Mouse (Mus musculus) hindbrain, embryonic 11.5 days (tissue): ENCODE results near the gene Cela3b. TPM values are rescaled to one million over a fixed set of nuclear protein-coding genes. Genes with fewer than 3 reads are reported as not detected.

Source experiments
- ATAC-seq: fragments of 200-750 bp; cut with Nextera tagmentation; 2 replicates; pipeline ENCODE4 v1.8.0; 2017; ENCODE audit warnings: mild to moderate bottlenecking, moderate TSS enrichment, moderate library complexity; ENCODE audit not compliant: low FRiP score
- DNase-seq: peaks from one replicate; pipeline ENCODE4 v3.0.0-alpha.2; 2015; ENCODE audit warnings: low spot score
- H3K27ac ChIP-seq: fragments of 300-500 bp; sonication (generic); 2 replicates; pipeline ENCODE4 v1.5.1; 2014; ENCODE audit warnings: mild to moderate bottlenecking, low read depth, low read length
- H3K27me3 ChIP-seq: fragments of 300-500 bp; sonication (generic); 2 replicates; pipeline ENCODE4 v1.6.1; 2014; ENCODE audit warnings: mild to moderate bottlenecking, low read length, moderate library complexity, mixed read lengths; ENCODE audit not compliant: control insufficient read depth, insufficient read depth
- H3K36me3 ChIP-seq: fragments of 300-500 bp; sonication (generic); 2 replicates; pipeline ENCODE4 v1.6.1; 2014; ENCODE audit warnings: mild to moderate bottlenecking, low read length, moderate library complexity, mixed read lengths; ENCODE audit not compliant: control insufficient read depth, insufficient read depth
- H3K4me1 ChIP-seq: fragments of 300-500 bp; sonication (generic); replicated peaks from 2 replicates; pipeline ENCODE4 v1.6.1; 2014; ENCODE audit warnings: low read length, mixed read lengths; ENCODE audit not compliant: control insufficient read depth, insufficient read depth
- H3K4me2 ChIP-seq: fragments of 300-500 bp; sonication (generic); replicated peaks from 2 replicates; pipeline ENCODE4 v1.6.1; 2014; ENCODE audit warnings: mild to moderate bottlenecking, low read depth, low read length
- H3K4me3 ChIP-seq: fragments of 300-500 bp; sonication (generic); 2 replicates; pipeline ENCODE4 v1.5.1; 2014; ENCODE audit warnings: low read depth, low read length
- H3K9ac ChIP-seq: fragments of 300-500 bp; sonication (generic); 2 replicates; pipeline ENCODE4 v1.6.1; 2014; ENCODE audit warnings: low read depth, low read length
- H3K9me3 ChIP-seq: fragments of 300-500 bp; sonication (generic); 2 replicates; pipeline ENCODE4 v1.6.1; 2016; ENCODE audit warnings: low read length; ENCODE audit not compliant: control insufficient read depth
- WGBS: fragments of 180-500 bp; shearing (Covaris S2); extraction: QIAGEN DNeasy Blood & Tissue Kit; methylation state at CpG from one replicate; pipeline ENCODE4 v1.1.7; 2014; 5-methylcytosine and 5-hydroxymethylcytosine counted together
- polyA plus RNA-seq: library from polyadenylated mRNA; unstranded; fragments of >200 nt; fragmentation: Nextera tagmentation; extraction: Ambion mirVana; gene quantifications from 2 replicates; pipeline ENCODE4 v1.2.1, GENCODE M21; 2014

Gene Cela3b
- polyA plus RNA-seq, 1 experiment from 2014 or later = not detected

DNA sequence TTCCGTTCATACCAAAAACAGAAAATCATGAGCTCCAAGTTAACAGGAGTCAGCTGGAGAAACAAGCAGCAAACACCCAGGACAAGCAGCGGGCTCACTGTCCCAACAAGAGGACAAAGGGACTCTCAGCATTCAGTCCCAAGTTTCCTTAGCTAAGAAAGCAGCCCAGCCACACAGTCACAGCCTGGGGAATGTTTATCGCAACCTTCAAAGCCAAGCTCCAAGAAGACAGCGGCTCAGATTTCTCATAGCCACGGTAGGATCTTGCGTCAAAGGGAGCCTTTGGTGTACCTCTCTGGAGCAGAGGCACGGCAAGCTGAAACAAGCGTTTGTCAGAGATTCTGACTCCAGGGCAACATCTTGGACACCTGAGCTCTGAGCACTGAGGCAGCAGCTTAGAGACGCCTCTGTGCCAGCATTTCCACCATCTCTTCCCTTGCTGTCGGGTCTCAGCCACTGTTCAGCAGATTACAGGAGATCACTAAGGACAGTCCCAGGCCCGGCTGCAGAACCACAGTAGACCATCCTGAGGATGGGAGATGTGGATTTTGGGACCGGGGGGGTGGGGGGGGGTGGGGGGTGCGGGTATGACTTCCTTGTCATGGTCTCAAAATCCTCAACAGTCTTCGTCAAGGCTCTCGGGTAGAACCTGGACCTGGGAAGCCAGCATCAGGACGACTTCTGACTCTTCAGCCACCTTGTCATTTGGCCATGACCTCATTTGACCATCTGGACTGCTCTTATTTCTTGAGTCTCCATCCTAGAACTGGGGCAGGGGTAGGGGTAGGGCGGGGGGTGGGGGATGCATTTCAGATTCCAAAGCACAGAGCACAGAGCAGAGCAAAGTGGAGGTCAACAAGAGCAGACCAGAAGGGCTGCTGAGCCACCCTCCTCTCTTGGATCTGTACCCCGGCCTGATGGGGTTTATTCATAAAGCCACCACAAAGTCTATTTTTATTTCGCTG, 54.7 kb downstream of the Cela3b start:
- Histone ChIP-seq H3K9ac (no peak overlapping the region), H3K27ac (no peak overlapping the region), H3K36me3 (no peaks in the 10 kb centered on the region), H3K9me3 (no peaks in the 10 kb centered on the region), H3K27me3 (no peaks in the 10 kb centered on the region), H3K4me2 (no peak overlapping the region), H3K4me1 (no peaks in the 10 kb centered on the region), H3K4me3 (no peak overlapping the region)
- DNase-seq = no peak
- WGBS = 53% methylated on average over 19 of the region's 19 CpGs
- no peak for ATAC-seq

GRCm38 (mm10) chr4:137373711-137374110, 56.6 kb downstream of the Cela3b start:
- Histone ChIP-seq H3K4me2 (no peak overlapping the region), H3K27ac (no peak overlapping the region), H3K4me1 (no peaks in the 10 kb centered on the region), H3K9ac (no peak overlapping the region), H3K9me3 (no peaks in the 10 kb centered on the region), H3K27me3 (no peaks in the 10 kb centered on the region), H3K4me3 (no peak overlapping the region), H3K36me3 (no peaks in the 10 kb centered on the region)
- DNase-seq = no peak
- ATAC-seq = no peak
- whole genome bisulfite sequencing = 56% methylated on average over 6 of the region's 6 CpGs

DNA sequence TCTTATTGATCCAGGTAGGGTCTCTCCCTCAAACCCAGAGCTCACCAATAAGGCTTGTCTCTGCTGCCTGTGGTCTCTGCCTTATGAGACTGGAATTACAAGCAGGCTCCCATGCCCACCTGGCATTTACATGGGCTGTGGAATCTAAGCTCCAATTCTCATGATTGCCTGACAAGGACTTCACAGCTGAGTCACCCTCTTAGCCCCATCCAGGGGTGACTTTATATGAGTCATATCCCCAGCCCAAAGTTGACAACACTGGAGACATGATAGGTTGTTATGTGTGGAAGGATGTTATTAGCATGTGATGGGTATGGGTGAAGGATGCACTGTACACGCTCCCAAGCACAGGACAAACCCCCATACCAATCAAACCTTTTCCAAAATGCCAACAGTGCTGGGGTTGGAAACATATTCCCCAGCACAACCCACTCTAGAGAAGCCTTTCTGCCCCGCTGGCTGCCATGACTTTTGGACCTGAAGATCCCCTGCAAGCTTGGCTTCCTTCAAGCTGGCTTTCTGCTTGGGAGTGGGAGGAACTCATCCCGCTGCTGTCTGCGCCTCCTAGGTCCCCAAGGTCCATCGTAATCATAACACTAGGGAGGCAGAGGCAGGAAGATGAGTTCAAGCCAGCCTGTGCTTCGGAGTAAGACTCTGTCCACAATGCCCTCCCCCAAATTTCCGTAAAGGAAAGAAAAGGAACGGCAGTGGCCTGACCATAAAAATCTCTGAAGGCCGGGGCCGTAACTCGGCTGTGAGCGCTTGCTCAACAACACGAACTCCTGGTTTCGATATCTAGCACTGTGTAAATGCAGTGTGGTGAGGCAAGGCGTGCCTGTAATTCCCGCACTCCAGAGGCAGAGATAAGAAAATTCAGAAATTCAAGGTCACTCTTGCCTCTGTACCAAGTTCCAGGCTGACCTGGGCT, 58.5 kb downstream of the Cela3b start:
- H3K4me2 ChIP-seq = no peak overlapping the region
- no peaks in the 10 kb centered on the region for H3K36me3 ChIP-seq
- no peaks in the 10 kb centered on the region for H3K9me3 ChIP-seq
- ATAC-seq = no peak
- no peaks in the 10 kb centered on the region for H3K27me3 ChIP-seq
- no peak overlapping the region for H3K27ac ChIP-seq
- no peak overlapping the region for H3K4me3 ChIP-seq
- no peaks in the 10 kb centered on the region for H3K4me1 ChIP-seq
- no peak for DNase-seq
- H3K9ac ChIP-seq = no peak overlapping the region
- 92% methylated on average over 16 of the region's 16 CpGs for WGBS

Other genes with a start within 250 kb of the Cela3b start
- gene Wnt4, start 153.1 kb downstream of the Cela3b start, polyA plus RNA-seq = 2.2 and 3.5 TPM in 2 replicates
- gene Cdc42, start 72.8 kb downstream of the Cela3b start, polyA plus RNA-seq = 692 and 744 TPM in 2 replicates
- not detected in 2 replicates for gene Cela3a, start 20.7 kb downstream of the Cela3b start, polyA plus RNA-seq
- gene 1700013G24Rik, start 22.7 kb upstream of the Cela3b start, polyA plus RNA-seq = not detected in 2 replicates
- gene Hspg2, start 38.2 kb upstream of the Cela3b start, polyA plus RNA-seq = 14.7 and 18.1 TPM in 2 replicates
- gene Ldlrad2, start 144.0 kb upstream of the Cela3b start, polyA plus RNA-seq = 0.68 and 0.77 TPM in 2 replicates
- gene Usp48, start 163.2 kb upstream of the Cela3b start, polyA plus RNA-seq = 79.6 and 84.8 TPM in 2 replicates
- gene Rap1gap, start 234.2 kb upstream of the Cela3b start, polyA plus RNA-seq = 8.5 and 9.1 TPM in 2 replicates